Comparison of ENCODE assay signal across 15 mouse cellular contexts in genomic region chr2:179277887-179278282, GRCm38 (mm10).
"Had no signal": no experiment of that assay in that cellular context is flagged by ENCODE, and none has a peak within 500 bp of the region (broad histone marks: within the 10 kb centered on the region; RNA-seq: fewer than 3 reads in every experiment).

No protein-coding gene starts in this region.

- ATAC-seq: midbrain, embryonic 15.5 days had no signal

- H3K4me3 ChIP-seq: layer of hippocampus, adult 2 months; limb, embryonic 10.5 days; liver, embryonic 15.5 days; megakaryocyte, embryonic 14.5 days; midbrain, embryonic 15.5 days; neural tube, embryonic 12.5 days had no signal

- H3K36me3 ChIP-seq: limb, embryonic 10.5 days; liver, embryonic 15.5 days; midbrain, embryonic 15.5 days; neural tube, embryonic 12.5 days had no signal

- DNase-seq: kidney, adult 11 months; kidney, adult 9 months; kidney, postnatal 36 days; spleen, adult 18-20 months; thymus, adult 18-20 months; thymus, postnatal 14 days had no signal

- H3K4me1 ChIP-seq: limb, embryonic 10.5 days; liver, embryonic 15.5 days; megakaryocyte, embryonic 14.5 days; midbrain, embryonic 15.5 days; neural tube, embryonic 12.5 days had no signal

- H3K9me3 ChIP-seq: limb, embryonic 10.5 days; liver, embryonic 15.5 days; midbrain, embryonic 15.5 days; neural tube, embryonic 12.5 days had no signal

- H3K27me3 ChIP-seq: liver, embryonic 15.5 days; megakaryocyte, embryonic 14.5 days; midbrain, embryonic 15.5 days; neural tube, embryonic 12.5 days had no signal

- H3K4me2 ChIP-seq: liver, embryonic 11.5 days; liver, embryonic 15.5 days; midbrain, embryonic 11.5 days; midbrain, embryonic 15.5 days; neural tube, embryonic 12.5 days had no signal

- H3K9ac ChIP-seq: liver, embryonic 15.5 days; midbrain, embryonic 15.5 days; neural tube, embryonic 12.5 days had no signal

- H3K27ac ChIP-seq: kidney, postnatal 0 days; layer of hippocampus, adult 2 months; limb, embryonic 10.5 days; liver, embryonic 15.5 days; midbrain, embryonic 15.5 days; neural tube, embryonic 12.5 days had no signal
